Mouse (Mus musculus) B cell, adult 2 months (primary cell): Measurements from ENCODE around the gene Nckap5.
A peak's percentile ranks its signal among the peaks of the same experiment; 100 is the strongest.

Experiments
- DNase-seq, 2 experiments: peaks; one replicate each; pipeline ENCODE4 v3.0.0; 2022

The Nckap5 gene

GRCm38 (mm10) chr1:126616964-126617363 lies 213.6 kb downstream of the Nckap5 start:
- no peak for DNase-seq

GRCm38 (mm10) chr1:126612916-126613315 lies 217.7 kb downstream of the Nckap5 start:
- no peak for DNase-seq

- no peak for DNase-seq
Observed at GRCm38 (mm10) chr1:126608586-126608985, 222.0 kb downstream of the Nckap5 start.

- DNase-seq, result no peak
Observed at GRCm38 (mm10) chr1:126606189-126607080, 224.2 kb downstream of the Nckap5 start.

DNA sequence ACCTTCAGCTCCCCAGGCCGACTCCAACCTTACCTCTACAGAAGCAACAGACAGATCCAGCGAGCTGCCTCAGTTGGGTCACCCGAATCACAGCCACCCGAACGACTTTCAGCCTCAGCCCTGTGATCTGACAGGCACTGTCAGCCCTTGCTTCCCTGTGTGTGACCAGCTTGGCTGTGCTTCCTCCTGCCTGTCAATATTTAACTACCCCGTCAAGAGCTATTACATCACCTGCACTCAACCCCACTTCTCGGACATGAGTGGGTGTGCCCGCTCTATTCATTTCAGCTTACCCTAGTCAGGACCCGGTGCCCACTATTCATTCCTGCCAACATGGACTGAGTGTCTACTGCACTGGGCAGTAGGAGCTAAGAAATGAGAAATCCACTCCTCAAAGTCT lies 226.0 kb downstream of the Nckap5 start:
- no peak for DNase-seq

GRCm38 (mm10) chr1:126603771-126604515 lies 226.7 kb downstream of the Nckap5 start:
- no peak for DNase-seq

- DNase-seq, result no peak
Observed at GRCm38 (mm10) chr1:126600596-126600995, 230.0 kb downstream of the Nckap5 start.

- no peak for DNase-seq
Observed at GRCm38 (mm10) chr1:126597376-126597775, 233.2 kb downstream of the Nckap5 start.

- DNase-seq, result no peak
Observed at GRCm38 (mm10) chr1:126594796-126595195, 235.8 kb downstream of the Nckap5 start.

- no peak for DNase-seq
Observed at GRCm38 (mm10) chr1:126593044-126593805, 237.4 kb downstream of the Nckap5 start.

DNA sequence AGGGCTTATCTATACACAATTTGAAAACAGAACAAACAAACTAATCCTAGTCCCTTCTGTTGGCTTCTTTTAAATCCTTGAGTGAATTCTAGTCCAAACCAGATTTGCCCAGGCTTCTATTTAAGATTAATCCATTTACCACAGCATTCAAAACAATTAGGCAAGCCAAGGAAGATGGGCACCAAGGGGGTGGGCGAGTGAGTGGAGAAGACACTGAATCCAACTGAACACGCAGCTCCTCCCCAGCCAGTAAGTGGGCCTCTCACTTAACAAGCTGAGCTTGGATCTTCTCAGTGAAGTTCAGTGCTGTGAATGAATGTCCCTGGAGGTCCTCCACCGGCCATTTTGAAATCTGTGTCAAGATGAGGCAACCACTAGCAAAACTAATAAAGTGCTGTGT lies 239.7 kb downstream of the Nckap5 start:
- no peak for DNase-seq

- DNase-seq, result no peak
Observed at GRCm38 (mm10) chr1:126578163-126578562, 252.4 kb downstream of the Nckap5 start.

DNA sequence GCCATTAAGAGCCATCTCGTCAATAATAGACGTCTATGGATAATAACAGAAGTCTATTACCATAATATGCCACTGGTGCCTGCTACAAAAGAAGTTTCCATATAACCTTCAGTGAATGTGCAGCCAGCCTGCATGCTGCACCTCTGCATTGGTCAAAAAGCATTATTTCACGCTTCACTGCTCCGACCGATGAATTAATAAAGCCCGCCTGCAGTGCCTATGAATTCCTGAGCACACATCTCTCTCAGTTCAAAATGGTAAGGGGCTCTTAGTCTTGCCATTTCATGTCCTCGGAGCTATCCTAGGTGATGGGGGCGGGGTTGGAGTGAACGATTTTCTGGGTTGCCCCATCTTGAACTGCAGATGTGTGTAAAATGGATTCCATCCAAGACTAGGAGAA lies 256.3 kb downstream of the Nckap5 start:
- DNase-seq, result no peak

GRCm38 (mm10) chr1:126573714-126574113 lies 256.9 kb downstream of the Nckap5 start:
- DNase-seq, result no peak

GRCm38 (mm10) chr1:126573097-126573496 lies 257.5 kb downstream of the Nckap5 start:
- DNase-seq, result no peak

GRCm38 (mm10) chr1:126569611-126570238 lies 260.9 kb downstream of the Nckap5 start:
- DNase-seq, result no peak

DNA sequence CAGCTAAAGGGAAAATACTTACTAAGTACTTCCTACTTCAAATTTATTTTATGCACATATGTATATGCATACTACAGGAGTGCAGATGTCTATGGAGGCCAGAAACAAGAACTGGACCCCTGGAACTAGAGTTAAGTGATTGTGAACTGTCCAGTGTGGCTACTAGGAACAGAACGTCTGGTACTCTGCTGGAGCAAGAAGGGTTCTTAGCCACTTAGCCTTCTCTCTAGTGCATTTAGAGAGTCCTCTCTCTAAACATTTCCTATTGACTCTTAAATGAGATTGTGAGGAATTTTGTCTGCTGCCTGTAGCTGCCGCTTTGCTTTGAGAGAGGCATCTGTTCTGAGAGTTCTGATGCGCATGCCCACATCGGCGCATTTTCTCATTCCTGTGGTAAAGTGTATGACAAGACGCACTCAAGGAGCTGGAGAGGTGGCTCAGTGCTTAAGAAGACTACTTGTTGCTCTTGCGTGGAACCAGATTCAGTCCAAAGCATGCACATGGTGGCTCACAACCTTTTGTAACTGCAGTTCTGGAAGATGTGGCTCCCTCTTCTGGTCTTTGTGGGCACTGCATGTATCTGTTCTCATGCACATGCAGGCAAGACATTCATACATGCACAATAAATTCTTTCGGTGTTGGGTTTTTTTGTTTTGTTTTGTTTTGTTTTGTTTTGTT lies 261.9 kb downstream of the Nckap5 start:
- DNase-seq, result peak; percentile 7 to 13

GRCm38 (mm10) chr1:126565151-126565725 lies 265.4 kb downstream of the Nckap5 start:
- DNase-seq, result no peak

GRCm38 (mm10) chr1:126560931-126561330 lies 269.7 kb downstream of the Nckap5 start:
- DNase-seq, result no peak

GRCm38 (mm10) chr1:126557791-126558294 lies 272.8 kb downstream of the Nckap5 start:
- no peak for DNase-seq

DNA sequence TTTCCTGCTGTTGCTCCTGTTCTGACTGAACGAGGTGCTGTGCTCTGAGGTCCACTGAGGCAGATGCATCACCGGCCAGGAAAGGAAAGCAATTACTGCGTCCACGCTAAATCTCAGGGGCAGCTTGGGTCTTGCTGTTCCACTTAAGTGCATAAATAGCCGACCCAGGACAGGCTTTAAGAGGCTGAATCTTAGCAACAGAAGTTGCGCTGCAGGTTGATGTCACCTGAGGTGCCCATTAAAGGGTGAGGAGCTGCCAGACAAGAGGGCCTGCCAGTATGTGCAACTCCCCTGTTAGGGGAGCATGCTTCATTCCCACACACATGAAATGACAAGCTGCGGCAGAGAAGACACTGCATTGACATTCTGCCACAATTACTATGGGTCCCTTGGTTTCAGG lies 282.6 kb downstream of the Nckap5 start:
- DNase-seq, result no peak

DNA sequence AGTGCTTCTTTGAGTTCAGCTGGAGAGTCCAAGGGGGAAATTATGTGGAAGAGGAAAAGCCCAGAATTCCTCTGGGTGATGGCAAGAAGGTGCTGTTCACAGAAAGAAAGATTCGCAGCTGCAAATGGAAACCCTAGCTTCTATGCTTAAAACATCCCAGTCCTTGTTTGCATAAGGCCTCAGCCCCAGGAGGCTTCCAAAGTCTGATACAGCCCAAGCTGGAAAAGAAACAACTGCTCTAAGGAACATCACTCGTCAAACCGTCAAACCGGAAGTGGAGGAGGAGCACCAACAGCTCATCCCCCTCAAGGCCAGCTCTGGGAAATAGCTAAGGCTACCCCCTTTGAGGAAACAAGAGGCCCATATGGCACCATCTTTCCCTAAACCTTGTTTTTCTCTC lies 286.1 kb downstream of the Nckap5 start:
- no peak for DNase-seq
